Mouse (Mus musculus) E14TG2a.4 (cell line): Measurements from ENCODE around the gene Defb36.

Source experiments
- CTCF ChIP-seq: conservative IDR thresholded peaks from 2 replicates; pipeline ENCODE4 v1.5.1; 2014; ENCODE audit warnings: low read length
- NANOG ChIP-seq: IDR thresholded peaks from 2 replicates; pipeline ENCODE4 v1.6.1; 2014; ENCODE audit warnings: borderline replicate concordance, low read length, mixed read lengths

- TF ChIP-seq CTCF: no peak
- TF ChIP-seq NANOG: no peak
Observed at GRCm38 (mm10) chr2:152653874-152654715, 50.0 kb downstream of the Defb36 start.
